Mouse (Mus musculus): ENCODE measurements around the gene Flt1. TPM values are rescaled to one million over a fixed set of nuclear protein-coding genes. Genes with fewer than 3 reads are reported as not detected.
A peak's percentile ranks its signal among the peaks of the same experiment; 100 is the strongest.

Flt1 gene
- polyA plus RNA-seq, 1 experiment, result 3.6 TPM

GRCm38 (mm10) chr5:147585070-147585469, 140.7 kb downstream of the Flt1 start:
- H3K4me3 ChIP-seq (ENCODE audit: low read depth, low read length), result no peak overlapping the region
- WGBS, result 47% methylated on average over 1 of the region's 1 CpGs
- no peaks in the 10 kb centered on the region for H3K4me1 ChIP-seq (ENCODE audit: control insufficient read depth, insufficient read depth, insufficient read length, low read length)
- H3K36me3 ChIP-seq (ENCODE audit: control insufficient read depth, insufficient read depth, low read length), result no peaks in the 10 kb centered on the region
- TF ChIP-seq CTCF (IDR thresholded peaks at IDR 0.05; ENCODE audit: extremely low read depth, insufficient read length, insufficient replicate concordance, low read depth, low read length) (no peak), POLR2A (IDR thresholded peaks at IDR 0.05; ENCODE audit: low read depth, low read length) (no peak)
- no peaks in the 10 kb centered on the region for H3K27me3 ChIP-seq (ENCODE audit: control insufficient read depth, insufficient read depth, low read length)
- H3K27ac ChIP-seq (ENCODE audit: insufficient read depth, low read depth, low read length), result no peak overlapping the region

- 74% methylated on average over 9 of the region's 9 CpGs for WGBS
- Histone ChIP-seq H3K27me3 (ENCODE audit: control insufficient read depth, insufficient read depth, low read length) (no peaks in the 10 kb centered on the region), H3K27ac (ENCODE audit: insufficient read depth, low read depth, low read length) (no peak overlapping the region), H3K4me1 (ENCODE audit: control insufficient read depth, insufficient read depth, insufficient read length, low read length) (no peaks in the 10 kb centered on the region), H3K36me3 (ENCODE audit: control insufficient read depth, insufficient read depth, low read length) (no peaks in the 10 kb centered on the region), H3K4me3 (ENCODE audit: low read depth, low read length) (no peak overlapping the region)
- TF ChIP-seq CTCF (IDR thresholded peaks at IDR 0.05; ENCODE audit: extremely low read depth, insufficient read length, insufficient replicate concordance, low read depth, low read length) (no peak), POLR2A (IDR thresholded peaks at IDR 0.05; ENCODE audit: low read depth, low read length) (no peak)
Observed at GRCm38 (mm10) chr5:147584648-147585047, 141.2 kb downstream of the Flt1 start.

- H3K27ac ChIP-seq (ENCODE audit: insufficient read depth, low read depth, low read length), result no peak overlapping the region
Observed at GRCm38 (mm10) chr5:147583702-147584298, 142.0 kb downstream of the Flt1 start.

GRCm38 (mm10) chr5:147580181-147580580, 145.6 kb downstream of the Flt1 start:
- Histone ChIP-seq H3K4me3 (ENCODE audit: low read depth, low read length) (no peak overlapping the region), H3K27me3 (ENCODE audit: control insufficient read depth, insufficient read depth, low read length) (no peaks in the 10 kb centered on the region), H3K27ac (ENCODE audit: insufficient read depth, low read depth, low read length) (no peak overlapping the region; the same call in 1 of the 2 replicates), H3K4me1 (ENCODE audit: control insufficient read depth, insufficient read depth, insufficient read length, low read length) (no peaks in the 10 kb centered on the region), H3K36me3 (ENCODE audit: control insufficient read depth, insufficient read depth, low read length) (no peaks in the 10 kb centered on the region)
- WGBS, result 75% methylated on average over 13 of the region's 13 CpGs
- TF ChIP-seq POLR2A (IDR thresholded peaks at IDR 0.05; ENCODE audit: low read depth, low read length), result no peak
- TF ChIP-seq CTCF (IDR thresholded peaks at IDR 0.05; ENCODE audit: extremely low read depth, insufficient read length, insufficient replicate concordance, low read depth, low read length), result no peak

More at GRCm38 (mm10) chr5:147583702-147584298, 142.0 kb downstream of the Flt1 start:
- no peak overlapping the region for H3K4me3 ChIP-seq (ENCODE audit: low read depth, low read length)
- H3K4me1 ChIP-seq (ENCODE audit: control insufficient read depth, insufficient read depth, insufficient read length, low read length), result no peaks in the 10 kb centered on the region
- TF ChIP-seq POLR2A (IDR thresholded peaks at IDR 0.05; ENCODE audit: low read depth, low read length), result no peak
- peak; percentile 75; the same call in 1 of the 2 replicates for TF ChIP-seq CTCF (IDR thresholded peaks at IDR 0.05; ENCODE audit: extremely low read depth, insufficient read length, insufficient replicate concordance, low read depth, low read length)
- WGBS, result 42% methylated on average over 14 of the region's 14 CpGs
- no peaks in the 10 kb centered on the region for H3K27me3 ChIP-seq (ENCODE audit: control insufficient read depth, insufficient read depth, low read length)
- no peaks in the 10 kb centered on the region for H3K36me3 ChIP-seq (ENCODE audit: control insufficient read depth, insufficient read depth, low read length)

- Histone ChIP-seq H3K36me3 (ENCODE audit: control insufficient read depth, insufficient read depth, low read length) (no peaks in the 10 kb centered on the region), H3K27ac (ENCODE audit: insufficient read depth, low read depth, low read length) (no peak overlapping the region), H3K27me3 (ENCODE audit: control insufficient read depth, insufficient read depth, low read length) (no peaks in the 10 kb centered on the region), H3K4me3 (ENCODE audit: low read depth, low read length) (no peak overlapping the region), H3K4me1 (ENCODE audit: control insufficient read depth, insufficient read depth, insufficient read length, low read length) (no peaks in the 10 kb centered on the region)
- WGBS, result 74% methylated on average over 8 of the region's 8 CpGs
- TF ChIP-seq POLR2A (IDR thresholded peaks at IDR 0.05; ENCODE audit: low read depth, low read length), result no peak
- no peak for TF ChIP-seq CTCF (IDR thresholded peaks at IDR 0.05; ENCODE audit: extremely low read depth, insufficient read length, insufficient replicate concordance, low read depth, low read length)
Observed at GRCm38 (mm10) chr5:147579691-147580090, 146.1 kb downstream of the Flt1 start.

- Histone ChIP-seq H3K27ac (ENCODE audit: insufficient read depth, low read depth, low read length) (no peak overlapping the region), H3K4me3 (ENCODE audit: low read depth, low read length) (no peak overlapping the region), H3K4me1 (ENCODE audit: control insufficient read depth, insufficient read depth, insufficient read length, low read length) (no peaks in the 10 kb centered on the region), H3K27me3 (ENCODE audit: control insufficient read depth, insufficient read depth, low read length) (no peaks in the 10 kb centered on the region), H3K36me3 (ENCODE audit: control insufficient read depth, insufficient read depth, low read length) (no peaks in the 10 kb centered on the region)
- TF ChIP-seq POLR2A (IDR thresholded peaks at IDR 0.05; ENCODE audit: low read depth, low read length) (no peak), CTCF (IDR thresholded peaks at IDR 0.05; ENCODE audit: extremely low read depth, insufficient read length, insufficient replicate concordance, low read depth, low read length) (no peak)
- 90% methylated on average over 7 of the region's 7 CpGs for WGBS
Observed at GRCm38 (mm10) chr5:147579148-147579547, 146.7 kb downstream of the Flt1 start.

GRCm38 (mm10) chr5:147577003-147577402, 148.8 kb downstream of the Flt1 start:
- no peaks in the 10 kb centered on the region for H3K27me3 ChIP-seq (ENCODE audit: control insufficient read depth, insufficient read depth, low read length)
- H3K27ac ChIP-seq (ENCODE audit: insufficient read depth, low read depth, low read length), result no peak overlapping the region
- no peaks in the 10 kb centered on the region for H3K36me3 ChIP-seq (ENCODE audit: control insufficient read depth, insufficient read depth, low read length)
- H3K4me3 ChIP-seq (ENCODE audit: low read depth, low read length), result no peak overlapping the region
- no peak for TF ChIP-seq CTCF (IDR thresholded peaks at IDR 0.05; ENCODE audit: extremely low read depth, insufficient read length, insufficient replicate concordance, low read depth, low read length)
- no peak for TF ChIP-seq POLR2A (IDR thresholded peaks at IDR 0.05; ENCODE audit: low read depth, low read length)
- 57% methylated on average over 6 of the region's 6 CpGs for WGBS
- no peaks in the 10 kb centered on the region for H3K4me1 ChIP-seq (ENCODE audit: control insufficient read depth, insufficient read depth, insufficient read length, low read length)
